Mouse (Mus musculus): ENCODE data around the gene Pde4b. TPM values are rescaled to one million over a fixed set of nuclear protein-coding genes. Genes with fewer than 3 reads are reported as not detected.

The Pde4b gene
- polyA plus RNA-seq, 1 experiment, result not detected

DNA sequence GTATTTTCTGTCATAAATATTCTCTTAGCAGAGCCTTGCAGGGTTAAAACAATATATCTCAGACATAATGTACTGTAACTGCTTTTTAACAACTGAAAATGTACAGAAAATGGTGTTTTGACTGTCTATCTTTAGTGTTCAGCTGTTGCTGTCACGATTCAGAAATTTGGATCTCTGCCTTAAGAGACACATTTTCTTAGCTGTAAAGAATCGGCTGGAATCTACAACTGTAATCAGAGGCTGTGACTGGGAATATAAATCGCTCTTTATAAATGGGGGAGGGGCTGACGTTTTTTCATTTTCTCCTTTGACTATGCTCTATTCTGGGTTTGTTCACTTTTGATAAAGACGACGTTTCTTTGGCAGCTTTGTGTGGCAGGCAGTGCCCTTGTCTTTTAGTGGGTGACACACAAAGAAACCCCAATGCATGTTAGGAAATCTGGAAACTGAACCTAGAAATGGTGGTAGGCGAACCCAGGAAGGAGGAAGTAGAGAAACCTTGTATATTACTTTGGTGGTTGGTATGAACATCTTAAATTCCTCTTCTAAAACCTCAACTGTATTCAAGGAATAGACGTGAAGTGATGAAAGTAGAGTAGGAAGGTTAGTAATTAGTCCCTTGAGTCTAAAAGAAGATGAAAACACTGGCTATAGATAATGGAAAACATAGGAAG lies 153.5 kb downstream of the Pde4b start:
- no peak for TF ChIP-seq GATA1 (IDR thresholded peaks at IDR 0.05; ENCODE audit: low read length)

DNA sequence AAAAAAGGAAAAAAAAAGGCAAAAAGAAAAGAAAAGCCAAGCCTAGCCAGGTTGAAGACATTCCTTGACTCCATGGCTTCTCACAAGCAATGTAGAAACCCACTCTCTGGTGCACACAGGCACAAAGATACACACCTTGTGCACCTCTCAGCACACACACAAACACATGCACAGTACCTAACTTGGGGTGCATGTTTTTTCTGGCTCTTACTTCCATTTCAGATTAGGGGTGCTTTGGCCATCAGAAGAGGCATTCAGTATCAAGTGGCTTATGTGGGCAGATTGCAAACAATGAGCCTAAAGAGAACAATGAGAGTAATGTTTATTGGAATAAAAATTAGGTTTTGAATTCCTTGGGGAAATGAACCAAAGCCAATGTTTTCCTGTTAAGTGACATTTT lies 166.7 kb downstream of the Pde4b start:
- no peak for TF ChIP-seq GATA1 (IDR thresholded peaks at IDR 0.05; ENCODE audit: low read length)

DNA sequence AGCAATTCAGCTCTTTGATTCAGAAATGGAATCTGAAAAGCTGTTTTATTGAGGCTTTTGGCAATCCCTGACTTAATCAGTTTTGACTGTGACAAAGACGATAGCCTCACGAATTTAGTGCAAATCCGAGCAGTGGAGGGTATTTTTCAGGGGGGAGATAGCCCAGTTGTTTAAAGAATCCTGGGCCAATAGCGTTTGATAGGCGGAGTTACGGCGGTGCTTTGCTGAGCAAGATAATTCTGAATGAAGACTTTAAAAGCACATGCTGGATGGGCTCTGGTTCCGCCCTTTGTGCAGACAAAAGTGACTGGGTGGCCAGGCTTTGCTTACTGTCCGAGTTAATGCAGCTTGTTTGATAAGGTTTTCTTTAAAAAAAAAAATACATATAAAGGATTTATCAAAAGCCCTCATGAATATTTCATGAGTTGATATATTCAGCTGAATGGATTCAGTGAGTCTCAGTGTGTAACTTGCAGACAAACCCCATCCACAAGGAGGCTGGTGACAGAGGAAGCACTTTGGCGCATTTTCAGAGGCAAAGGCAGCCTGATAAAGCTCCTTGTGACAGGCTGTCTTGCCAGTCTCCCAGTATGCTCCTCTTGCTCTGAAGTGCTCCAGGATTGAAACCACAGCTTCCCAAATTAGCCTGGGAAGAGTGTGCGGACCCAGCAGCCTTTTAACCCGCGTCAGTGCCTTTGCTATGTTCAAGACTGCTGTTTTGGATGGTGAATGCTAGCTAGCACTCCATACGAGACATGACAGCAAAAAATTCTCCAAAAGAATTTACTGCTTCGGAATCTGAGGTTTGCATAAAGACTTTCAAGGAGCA lies 167.3 kb downstream of the Pde4b start:
- TF ChIP-seq GATA1 (IDR thresholded peaks at IDR 0.05; ENCODE audit: low read length), result no peak

DNA sequence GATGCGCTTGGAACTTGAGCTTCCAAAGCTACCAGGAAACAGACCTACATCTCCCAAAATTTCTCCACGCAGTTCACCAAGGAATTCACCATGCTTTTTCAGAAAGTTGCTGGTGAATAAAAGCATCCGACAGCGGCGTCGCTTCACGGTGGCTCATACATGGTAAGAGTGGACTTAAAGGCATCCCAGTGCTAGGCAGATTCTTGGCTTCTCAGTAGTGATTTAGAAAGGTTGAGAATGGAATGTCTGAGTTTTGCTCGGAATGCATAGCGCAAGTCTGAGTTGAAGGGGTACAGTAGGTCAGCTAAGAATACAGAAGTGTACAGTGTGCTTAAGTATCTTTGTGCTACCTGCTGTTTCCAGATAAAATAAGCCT lies 167.9 kb downstream of the Pde4b start:
- TF ChIP-seq GATA1 (IDR thresholded peaks at IDR 0.05; ENCODE audit: low read length), result no peak

DNA sequence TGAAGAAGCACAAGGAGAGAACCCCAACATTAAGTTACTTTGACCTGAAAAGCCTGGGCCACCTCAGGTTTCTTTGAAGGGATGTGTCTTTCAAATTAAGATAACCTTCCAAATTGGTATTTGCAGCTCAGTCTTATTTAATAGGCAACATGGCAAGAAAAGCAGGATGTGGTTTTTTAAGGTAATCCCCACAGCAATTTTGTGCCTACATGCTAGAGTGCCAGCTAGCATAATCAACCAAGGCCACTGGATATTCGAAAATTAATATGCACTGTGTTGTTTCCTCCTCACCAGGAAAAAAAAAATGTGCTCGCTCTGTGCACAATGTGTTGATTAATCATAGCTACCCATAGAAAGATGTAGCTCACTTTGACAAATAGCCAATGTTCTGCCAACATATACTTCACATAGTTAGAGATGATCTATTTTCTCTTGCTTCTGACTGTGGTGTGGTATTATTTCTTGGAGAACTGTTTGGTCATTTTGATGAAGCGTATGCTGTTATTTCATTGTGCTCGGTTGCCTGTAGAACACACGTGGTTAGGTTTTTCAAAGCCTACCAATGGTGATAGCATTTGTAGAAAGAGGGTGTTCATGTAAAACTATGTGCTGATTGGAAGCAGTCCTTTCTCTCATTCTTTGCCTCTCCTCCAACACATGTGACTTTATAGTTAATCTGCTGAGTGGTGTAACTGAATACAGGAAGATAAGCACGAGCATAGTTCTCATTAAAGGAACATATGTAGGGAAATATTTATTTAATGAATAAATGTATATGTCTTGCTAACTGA lies 169.0 kb downstream of the Pde4b start:
- TF ChIP-seq GATA1 (IDR thresholded peaks at IDR 0.05; ENCODE audit: low read length), result no peak

DNA sequence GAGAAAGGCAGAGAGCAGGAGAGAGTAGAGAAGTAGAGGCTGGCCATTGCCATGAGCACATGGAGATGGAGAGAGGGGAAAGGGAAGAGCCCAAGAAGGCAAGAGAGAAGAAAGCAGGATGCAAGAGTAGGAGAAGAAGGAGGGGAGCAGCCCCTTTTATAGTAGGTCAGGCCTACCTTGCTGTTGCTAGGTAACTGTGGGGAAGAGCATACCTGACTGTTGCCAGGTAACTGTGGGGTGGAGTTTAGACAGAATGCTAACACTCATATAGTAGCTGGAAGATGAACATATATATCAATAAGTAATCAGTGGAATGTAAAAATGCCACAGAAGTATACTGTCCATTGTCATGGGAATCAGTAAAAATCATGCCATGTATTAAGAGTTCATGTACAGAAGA lies 172.9 kb downstream of the Pde4b start:
- TF ChIP-seq GATA1 (IDR thresholded peaks at IDR 0.05; ENCODE audit: low read length), result no peak

DNA sequence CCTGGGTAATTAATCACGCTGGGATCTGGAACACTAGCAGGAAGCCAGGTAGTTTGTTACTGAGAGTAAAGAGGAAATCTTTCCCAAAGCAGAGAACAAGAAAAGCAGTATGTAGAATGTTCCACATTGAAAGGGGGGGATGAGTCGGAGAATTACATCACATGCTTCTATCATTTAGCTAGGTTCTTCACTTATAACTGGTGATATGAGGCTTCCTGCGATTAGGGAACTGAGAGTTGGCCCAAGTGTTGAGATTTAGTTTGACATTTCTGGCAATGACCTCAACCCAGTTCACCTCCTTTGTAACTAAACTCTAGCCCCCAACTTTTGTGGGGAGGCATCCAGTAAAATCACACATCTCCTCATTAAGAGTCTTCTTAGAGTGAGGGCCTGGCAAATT lies 185.0 kb downstream of the Pde4b start:
- TF ChIP-seq GATA1 (IDR thresholded peaks at IDR 0.05; ENCODE audit: low read length), result no peak

DNA sequence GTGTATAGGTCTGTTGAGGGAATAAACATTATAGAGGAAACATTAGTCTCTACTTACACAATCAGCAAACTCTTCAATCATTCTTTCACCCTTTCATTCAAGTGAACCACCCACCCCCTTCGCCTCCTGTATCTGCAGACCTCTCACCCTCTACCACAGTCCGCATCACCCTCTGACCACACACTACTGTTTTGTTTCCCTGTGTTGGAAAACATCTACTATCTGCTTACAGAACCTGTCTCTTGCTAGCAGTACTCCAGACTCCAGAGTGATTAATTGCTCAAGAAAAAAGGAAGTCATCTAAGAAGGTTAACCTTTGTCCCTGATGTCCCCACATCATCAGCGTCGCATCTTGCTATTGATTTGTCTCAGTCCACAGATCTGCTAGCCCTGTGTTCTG lies 185.4 kb downstream of the Pde4b start:
- no peak for TF ChIP-seq GATA1 (IDR thresholded peaks at IDR 0.05; ENCODE audit: low read length)

DNA sequence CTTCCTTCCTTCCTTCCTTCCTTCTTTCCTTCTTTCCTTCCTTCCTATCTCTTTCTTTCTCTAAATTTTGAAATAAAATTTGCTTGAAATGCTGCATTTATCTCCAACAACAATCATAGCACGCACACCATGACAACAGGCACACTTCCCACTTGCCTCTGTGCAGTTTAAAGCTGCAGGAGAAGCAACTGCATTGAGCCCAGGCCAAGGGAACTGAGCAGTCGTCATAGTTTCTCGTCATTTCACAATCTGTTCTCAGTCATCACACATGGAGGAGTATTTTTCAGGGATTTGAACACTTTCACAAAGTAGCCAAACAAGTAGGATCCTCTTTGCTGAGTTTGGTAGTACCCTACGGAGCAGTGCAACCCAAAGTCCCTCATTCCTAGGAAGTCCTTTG lies 188.4 kb downstream of the Pde4b start:
- TF ChIP-seq GATA1 (IDR thresholded peaks at IDR 0.05; ENCODE audit: low read length), result no peak

DNA sequence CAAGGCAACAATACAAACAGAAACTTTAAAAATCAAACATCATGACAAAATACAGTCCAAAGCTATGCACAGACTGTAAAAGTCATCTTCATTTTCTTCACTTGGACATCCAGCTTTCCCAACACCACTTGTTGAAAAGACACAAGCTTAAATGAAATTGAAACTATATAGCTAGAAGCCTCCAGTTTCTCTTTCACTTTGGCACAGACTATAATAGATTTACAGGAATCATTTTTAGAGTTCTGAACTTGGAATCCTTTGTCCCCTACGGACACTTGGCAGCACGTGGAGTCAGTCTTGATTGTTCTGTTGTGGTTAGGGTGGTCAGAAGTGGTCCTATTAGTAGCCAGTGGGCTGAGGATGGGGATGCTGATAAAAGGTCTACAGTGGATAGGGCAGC lies 191.6 kb downstream of the Pde4b start:
- TF ChIP-seq GATA1 (IDR thresholded peaks at IDR 0.05; ENCODE audit: low read length), result no peak

DNA sequence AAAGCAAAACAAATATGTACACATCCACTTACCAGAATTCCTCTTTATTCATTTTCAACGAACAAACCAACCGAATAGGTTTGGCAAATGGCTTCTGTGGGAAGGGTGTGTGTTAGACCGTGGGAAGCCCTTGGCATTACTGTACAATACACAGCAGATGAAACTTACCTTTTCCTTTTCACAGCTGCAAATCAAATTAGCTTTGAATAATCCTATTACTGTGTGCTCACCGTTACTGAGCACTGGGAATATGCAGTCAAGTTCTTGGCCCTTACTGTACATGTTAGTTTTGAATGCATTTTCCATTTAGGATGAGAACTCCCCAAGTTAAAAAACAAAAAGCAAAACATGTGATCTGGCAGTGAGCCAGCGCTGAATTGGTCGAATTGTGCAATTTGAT lies 199.8 kb downstream of the Pde4b start:
- TF ChIP-seq GATA1 (IDR thresholded peaks at IDR 0.05; ENCODE audit: low read length), result no peak

DNA sequence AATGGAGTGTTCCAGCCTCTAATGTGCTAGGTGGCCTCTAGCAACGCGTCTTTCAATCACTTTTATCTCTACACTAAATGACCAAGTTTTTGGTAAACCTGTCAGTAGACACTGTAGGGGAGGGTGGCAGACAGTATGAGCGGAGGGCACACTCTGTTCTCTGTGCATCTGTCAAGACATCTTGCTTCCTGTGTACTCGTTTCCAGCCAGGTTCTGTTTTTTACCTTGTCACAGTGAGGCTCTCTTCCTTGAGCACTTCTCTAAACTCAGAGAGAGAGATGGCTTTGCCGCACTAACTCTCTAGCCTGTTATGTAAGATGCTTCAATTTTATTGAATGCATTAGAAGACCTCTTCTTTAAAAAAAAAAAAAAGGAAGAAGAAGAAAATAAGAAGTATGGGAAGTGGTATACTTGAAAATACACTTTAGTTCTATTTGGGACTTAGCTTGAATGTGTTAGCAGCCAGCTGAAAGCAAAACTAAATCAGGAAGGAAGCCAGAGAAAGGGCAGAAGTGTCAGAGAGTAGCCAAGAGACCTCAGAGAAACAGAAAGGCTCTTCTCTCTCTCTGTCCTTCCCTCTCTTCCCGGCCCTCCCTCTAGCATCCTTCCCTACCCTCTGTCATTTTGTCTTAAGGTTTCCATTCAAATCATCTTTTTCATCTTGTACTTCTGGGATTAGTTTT lies 202.8 kb downstream of the Pde4b start:
- no peak for TF ChIP-seq GATA1 (IDR thresholded peaks at IDR 0.05; ENCODE audit: low read length)

DNA sequence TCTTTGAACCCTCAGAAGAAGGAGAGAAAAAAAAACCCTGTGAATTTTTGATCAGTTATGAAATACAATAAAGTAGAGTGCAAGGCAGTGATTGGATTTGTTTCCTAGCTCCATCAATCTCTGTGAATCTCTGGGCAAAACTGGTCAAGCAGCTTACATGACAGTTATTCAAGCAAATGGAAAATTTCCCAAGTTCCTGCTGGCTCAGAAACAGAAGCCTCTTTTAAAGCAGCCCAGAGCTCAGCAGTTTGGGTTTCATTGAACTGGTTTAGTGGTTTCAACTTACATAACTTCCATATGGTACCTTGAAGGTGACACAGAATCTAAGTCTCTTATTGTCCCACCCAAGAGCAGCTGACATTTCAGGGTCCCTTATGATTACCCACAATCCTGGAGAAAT lies 210.2 kb downstream of the Pde4b start:
- TF ChIP-seq GATA1 (IDR thresholded peaks at IDR 0.05; ENCODE audit: low read length), result no peak

DNA sequence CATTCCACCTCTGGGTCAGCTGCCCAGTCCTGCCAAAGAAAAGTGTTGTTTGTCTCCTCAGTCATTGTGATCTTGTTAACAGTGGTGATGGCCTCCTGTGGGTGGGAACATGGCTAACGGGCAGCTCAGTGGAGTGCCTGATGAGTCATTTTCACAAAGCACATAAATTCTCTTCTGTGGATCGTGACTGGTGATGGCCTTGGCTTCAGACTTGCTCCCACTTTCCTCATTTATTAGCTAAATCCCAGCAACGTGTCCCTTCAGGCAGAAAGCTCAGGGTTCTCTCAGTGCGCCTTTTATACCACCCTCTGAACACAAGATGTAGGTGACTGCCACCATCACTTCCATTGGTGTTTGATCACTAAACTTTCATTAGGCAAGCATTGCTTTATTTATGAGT lies 215.2 kb downstream of the Pde4b start:
- no peak for TF ChIP-seq GATA1 (IDR thresholded peaks at IDR 0.05; ENCODE audit: low read length)

DNA sequence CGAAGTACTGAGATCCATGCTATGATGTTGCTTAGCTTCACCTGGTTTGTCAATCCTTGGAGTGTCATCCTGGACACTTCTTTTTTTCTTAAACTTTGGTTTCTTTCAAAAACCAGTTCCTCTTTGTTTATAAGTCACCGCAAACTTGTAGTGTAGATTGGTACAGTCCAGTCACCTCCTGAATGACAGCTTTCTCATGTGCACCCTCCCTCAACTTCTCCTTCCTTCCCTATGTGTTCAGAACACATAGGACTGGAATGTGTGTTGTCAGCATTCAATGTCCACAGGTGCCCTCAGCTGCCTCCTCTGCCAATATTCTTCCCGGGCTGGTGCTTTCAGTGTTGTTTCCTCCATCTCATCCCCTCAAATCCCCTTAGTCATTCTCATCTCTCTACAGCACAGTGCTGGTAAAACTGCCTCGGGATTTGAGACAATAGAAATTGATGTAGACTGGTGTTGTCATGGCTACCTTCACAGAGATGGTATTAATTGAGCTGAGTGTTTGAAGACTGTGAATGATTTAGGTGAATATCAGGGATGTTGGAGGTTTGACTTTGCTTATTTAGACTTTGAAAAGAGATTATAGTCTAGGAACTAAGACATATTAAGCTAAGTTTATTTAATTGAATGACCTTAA lies 220.4 kb downstream of the Pde4b start:
- TF ChIP-seq GATA1 (IDR thresholded peaks at IDR 0.05; ENCODE audit: low read length), result no peak
